Mouse (Mus musculus) forebrain, embryonic 16.5 days (tissue): ENCODE measurements at regions not wholly inside any gene's neighbourhood (a gene's known extent, or its start where the extent isn't known, plus 50 kb on each side); places are given as distances from the start of the nearest gene placed in this dataset.
"Not testable (repeated sequence)": the region's sequence is repeated elsewhere in the genome, so short reads cannot be mapped to it uniquely, and the experiment has no call there.

Source experiments
- ATAC-seq: fragments of 200-750 bp; cut with Nextera tagmentation; 2 replicates; pipeline ENCODE4 v1.8.0; 2017; ENCODE audit warnings: mild to moderate bottlenecking, moderate library complexity
- H3K27ac ChIP-seq: fragments of 300-500 bp; sonication (generic); 2 replicates; pipeline ENCODE4 v1.5.1; 2014; ENCODE audit warnings: low read length, control low read depth
- H3K27me3 ChIP-seq: fragments of 300-500 bp; sonication (generic); replicated peaks from 2 replicates; pipeline ENCODE4 v1.6.1; 2014; ENCODE audit warnings: low read length; ENCODE audit not compliant: control insufficient read depth, insufficient read depth
- H3K36me3 ChIP-seq: fragments of 300-500 bp; sonication (generic); 2 replicates; pipeline ENCODE4 v1.6.1; 2014; ENCODE audit not compliant: control insufficient read depth, insufficient read depth
- H3K4me1 ChIP-seq: fragments of 300-500 bp; sonication (generic); replicated peaks from 2 replicates; pipeline ENCODE4 v1.6.1; 2014; ENCODE audit warnings: low read length; ENCODE audit not compliant: control insufficient read depth, insufficient read depth
- H3K4me2 ChIP-seq: fragments of 300-500 bp; sonication (generic); 2 replicates; pipeline ENCODE4 v1.6.1; 2014; ENCODE audit warnings: mild to moderate bottlenecking, low read length, control low read depth
- H3K4me3 ChIP-seq: fragments of 300-500 bp; sonication (generic); replicated peaks from 2 replicates; pipeline ENCODE4 v1.5.1; 2014; ENCODE audit warnings: mild to moderate bottlenecking, low read length, control low read depth
- H3K9ac ChIP-seq: fragments of 300-500 bp; sonication (generic); replicated peaks from 2 replicates; pipeline ENCODE4 v1.6.1; 2014; ENCODE audit warnings: low read depth, low read length, control low read depth
- H3K9me3 ChIP-seq: fragments of 300-500 bp; sonication (generic); 2 replicates; pipeline ENCODE4 v1.6.1; 2016; ENCODE audit warnings: low read length; ENCODE audit not compliant: control insufficient read depth
- WGBS: fragments of 180-500 bp; shearing (Covaris S2); extraction: QIAGEN DNeasy Blood & Tissue Kit; methylation state at CpG from one replicate; pipeline ENCODE4 v1.1.7; 2014; 5-methylcytosine and 5-hydroxymethylcytosine counted together

- Histone ChIP-seq H3K27me3 (no peaks in the 10 kb centered on the region), H3K9me3 (no peaks in the 10 kb centered on the region), H3K27ac (no peak overlapping the region), H3K4me2 (no peak overlapping the region), H3K9ac (no peak overlapping the region), H3K4me1 (no peaks in the 10 kb centered on the region), H3K4me3 (no peak overlapping the region), H3K36me3 (no peaks in the 10 kb centered on the region)
- WGBS: 89% methylated on average over 1 of the region's 1 CpGs
- ATAC-seq: no peak
Measured at GRCm38 (mm10) chr11:7794206-7794605, 580.5 kb upstream of the Igfbp3 start.

- Histone ChIP-seq H3K4me3 (no peak overlapping the region), H3K4me2 (no peak overlapping the region), H3K9ac (no peak overlapping the region), H3K36me3 (no peaks in the 10 kb centered on the region), H3K27ac (no peak overlapping the region), H3K9me3 (no peaks in the 10 kb centered on the region), H3K27me3 (no peaks in the 10 kb centered on the region), H3K4me1 (no peaks in the 10 kb centered on the region)
- no peak for ATAC-seq
- 80% methylated on average over 8 of the region's 8 CpGs for WGBS
Measured at GRCm38 (mm10) chr11:7780476-7781112, 566.9 kb upstream of the Igfbp3 start.

- H3K27me3 ChIP-seq, H3K4me2 ChIP-seq, H3K27ac ChIP-seq, H3K9ac ChIP-seq, ATAC-seq, H3K4me3 ChIP-seq, H3K4me1 ChIP-seq, H3K36me3 ChIP-seq, H3K9me3 ChIP-seq: not testable (repeated sequence)
Measured at GRCm38 (mm10) chr11:7775361-7775760, 561.6 kb upstream of the Igfbp3 start.

- Histone ChIP-seq H3K4me2 (no peak overlapping the region), H3K27me3 (no peaks in the 10 kb centered on the region), H3K27ac (no peak overlapping the region), H3K9ac (no peak overlapping the region), H3K4me1 (no peaks in the 10 kb centered on the region), H3K4me3 (no peak overlapping the region), H3K9me3 (no peaks in the 10 kb centered on the region), H3K36me3 (no peaks in the 10 kb centered on the region)
- ATAC-seq: no peak
- WGBS: 85% methylated on average over 1 of the region's 1 CpGs
Measured at GRCm38 (mm10) chr11:7765303-7765702, 551.6 kb upstream of the Igfbp3 start.

- Histone ChIP-seq H3K4me3 (no peak overlapping the region), H3K4me2 (no peak overlapping the region), H3K27ac (no peak overlapping the region), H3K9ac (no peak overlapping the region), H3K27me3 (no peaks in the 10 kb centered on the region), H3K4me1 (no peaks in the 10 kb centered on the region), H3K36me3 (no peaks in the 10 kb centered on the region), H3K9me3 (no peaks in the 10 kb centered on the region)
- no peak for ATAC-seq
- 83% methylated on average over 6 of the region's 6 CpGs for WGBS
Measured at GRCm38 (mm10) chr11:7758862-7759467, 545.2 kb upstream of the Igfbp3 start.
